Mouse (Mus musculus) hindbrain, embryonic 11.5 days (tissue): ENCODE results near the gene Gm2012. TPM values are rescaled to one million over a fixed set of nuclear protein-coding genes. Genes with fewer than 3 reads are reported as not detected.
"Not testable (repeated sequence)": the region's sequence is repeated elsewhere in the genome, so short reads cannot be mapped to it uniquely, and the experiment has no call there.

Experiments
- ATAC-seq: fragments of 200-750 bp; cut with Nextera tagmentation; 2 replicates; pipeline ENCODE4 v1.8.0; 2017; ENCODE audit warnings: mild to moderate bottlenecking, moderate TSS enrichment, moderate library complexity; ENCODE audit not compliant: low FRiP score
- DNase-seq: peaks from one replicate; pipeline ENCODE4 v3.0.0-alpha.2; 2015; ENCODE audit warnings: low spot score
- H3K27ac ChIP-seq: fragments of 300-500 bp; sonication (generic); 2 replicates; pipeline ENCODE4 v1.5.1; 2014; ENCODE audit warnings: mild to moderate bottlenecking, low read depth, low read length
- H3K27me3 ChIP-seq: fragments of 300-500 bp; sonication (generic); 2 replicates; pipeline ENCODE4 v1.6.1; 2014; ENCODE audit warnings: mild to moderate bottlenecking, low read length, moderate library complexity, mixed read lengths; ENCODE audit not compliant: control insufficient read depth, insufficient read depth
- H3K36me3 ChIP-seq: fragments of 300-500 bp; sonication (generic); 2 replicates; pipeline ENCODE4 v1.6.1; 2014; ENCODE audit warnings: mild to moderate bottlenecking, low read length, moderate library complexity, mixed read lengths; ENCODE audit not compliant: control insufficient read depth, insufficient read depth
- H3K4me1 ChIP-seq: fragments of 300-500 bp; sonication (generic); replicated peaks from 2 replicates; pipeline ENCODE4 v1.6.1; 2014; ENCODE audit warnings: low read length, mixed read lengths; ENCODE audit not compliant: control insufficient read depth, insufficient read depth
- H3K4me2 ChIP-seq: fragments of 300-500 bp; sonication (generic); replicated peaks from 2 replicates; pipeline ENCODE4 v1.6.1; 2014; ENCODE audit warnings: mild to moderate bottlenecking, low read depth, low read length
- H3K4me3 ChIP-seq: fragments of 300-500 bp; sonication (generic); 2 replicates; pipeline ENCODE4 v1.5.1; 2014; ENCODE audit warnings: low read depth, low read length
- H3K9ac ChIP-seq: fragments of 300-500 bp; sonication (generic); 2 replicates; pipeline ENCODE4 v1.6.1; 2014; ENCODE audit warnings: low read depth, low read length
- H3K9me3 ChIP-seq: fragments of 300-500 bp; sonication (generic); 2 replicates; pipeline ENCODE4 v1.6.1; 2016; ENCODE audit warnings: low read length; ENCODE audit not compliant: control insufficient read depth
- WGBS: fragments of 180-500 bp; shearing (Covaris S2); extraction: QIAGEN DNeasy Blood & Tissue Kit; methylation state at CpG from one replicate; pipeline ENCODE4 v1.1.7; 2014; 5-methylcytosine and 5-hydroxymethylcytosine counted together
- polyA plus RNA-seq: library from polyadenylated mRNA; unstranded; fragments of >200 nt; fragmentation: Nextera tagmentation; extraction: Ambion mirVana; gene quantifications from 2 replicates; pipeline ENCODE4 v1.2.1, GENCODE M21; 2014

Gene Gm2012
- polyA plus RNA-seq: not detected in 2 replicates

DNA sequence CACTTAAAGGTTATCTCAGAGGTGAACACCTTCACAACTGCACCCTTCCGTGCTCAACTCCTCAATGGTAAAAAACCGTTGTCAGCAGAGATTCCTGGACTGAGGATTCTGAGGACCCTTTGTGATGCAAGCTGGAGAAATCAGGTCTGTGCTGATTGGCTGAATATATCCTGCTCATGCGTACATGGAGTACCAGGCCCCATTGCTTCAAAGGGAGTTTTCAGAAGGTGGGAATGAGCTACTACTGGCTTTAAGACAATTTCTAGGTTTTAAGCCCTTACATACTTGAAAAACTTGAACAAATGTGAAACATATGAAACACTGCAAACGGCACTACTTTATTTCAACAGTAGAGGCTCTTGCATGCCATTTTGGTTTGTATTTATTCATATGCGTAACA lies at the start of gene Gm2012:
TSS of gene Gm2012 (minus strand) at position 101 of the 400 bp plus-strand sequence.
- not testable (repeated sequence) for H3K27me3 ChIP-seq, H3K4me3 ChIP-seq, H3K4me2 ChIP-seq, ATAC-seq, H3K9me3 ChIP-seq, H3K4me1 ChIP-seq, DNase-seq, H3K9ac ChIP-seq, H3K27ac ChIP-seq, H3K36me3 ChIP-seq
- WGBS: 100% methylated on average over 1 of the region's 5 CpGs

- not testable (repeated sequence) for H3K4me2 ChIP-seq, DNase-seq, H3K4me1 ChIP-seq, H3K9me3 ChIP-seq, H3K27me3 ChIP-seq, H3K9ac ChIP-seq, H3K27ac ChIP-seq, ATAC-seq, H3K4me3 ChIP-seq, H3K36me3 ChIP-seq
- 80% methylated on average over 12 of the region's 12 CpGs for WGBS
Measured at GRCm38 (mm10) chrX:26159146-26159545, 72.0 kb downstream of the Gm2012 start.

Other genes starting within 250 kb of the Gm2012 start
- not detected in 2 replicates for gene Gm5168, start 180.3 kb downstream of the Gm2012 start, polyA plus RNA-seq
- gene Gm2030, start 78.7 kb upstream of the Gm2012 start, polyA plus RNA-seq: not detected in 2 replicates